8 mouse cellular contexts compared by ENCODE assay signal in genomic region chr2:106355984-106356547, GRCm38 (mm10).
A peak's percentile ranks its signal among the peaks of the same experiment; 100 is the strongest.
DNase-seq lines count a peak whose midpoint lies in the region; ATAC-seq lines count a peak whose summit lies in the region.
"Had no signal": no experiment of that assay in that cellular context is flagged by ENCODE, and none has a peak within 500 bp of the region (broad histone marks: within the 10 kb centered on the region; RNA-seq: fewer than 3 reads in every experiment).

No protein-coding gene starts in this region.

- no peak overlapping the region for H3K27ac ChIP-seq in midbrain, embryonic 12.5 days (replicated peaks)

- no peaks in the 10 kb centered on the region for H3K27me3 ChIP-seq in midbrain, embryonic 12.5 days
- H3K27me3 ChIP-seq: megakaryocyte, embryonic 14.5 days had no signal

- no peaks in the 10 kb centered on the region for H3K36me3 ChIP-seq in midbrain, embryonic 12.5 days

- no peak overlapping the region for H3K4me2 ChIP-seq in midbrain, embryonic 12.5 days (replicated peaks)

- H3K4me3 ChIP-seq in midbrain, embryonic 12.5 days: no peak overlapping the region
- H3K4me3 ChIP-seq: megakaryocyte, embryonic 14.5 days had no signal

- intact Hi-C loops in left cerebral cortex, postnatal 25 days (cut with DNase I): loop anchor here (1.0 to 5.0 kb wide), 2 partner anchors 600 to 1526 kb away; no protein-coding TSS in a partner anchor

- no peaks in the 10 kb centered on the region for H3K4me1 ChIP-seq in midbrain, embryonic 12.5 days
- H3K4me1 ChIP-seq: megakaryocyte, embryonic 14.5 days had no signal

- peak; percentile 94 for ATAC-seq in midbrain, embryonic 12.5 days (ENCODE audit: low FRiP score, low read depth)

- WGBS in midbrain, embryonic 12.5 days: 50% methylated on average over 5 of the region's 5 CpGs

- H3K9ac ChIP-seq in midbrain, embryonic 12.5 days (replicated peaks): no peak overlapping the region

- no peaks in the 10 kb centered on the region for H3K9me3 ChIP-seq in midbrain, embryonic 12.5 days
- H3K9me3 ChIP-seq: megakaryocyte, embryonic 14.5 days had no signal

- DNase-seq in adrenal gland, adult 8-10 months: peak; percentile 51
- DNase-seq in cerebellum, postnatal 25 days: peak; percentile 73 to 79
- DNase-seq in frontal cortex, postnatal 25 days (ENCODE audit: low spot score in 2 of 2): peak; percentile 45 to 70
- DNase-seq in kidney, adult 11 months: peak; percentile 31
- DNase-seq in left cerebral cortex, postnatal 25 days (ENCODE audit: low spot score in 2 of 2): peak; percentile 78 to 80
- peak; percentile 55 for DNase-seq in testis, postnatal 10 days (ENCODE audit: low spot score)
